Mouse (Mus musculus): ENCODE measurements around the gene Rgs11.
A peak's percentile ranks its signal among the peaks of the same experiment; 100 is the strongest.
"Not testable (repeated sequence)": the region's sequence is repeated elsewhere in the genome, so short reads cannot be mapped to it uniquely, and the experiment has no call there.

Rgs11 gene

DNA sequence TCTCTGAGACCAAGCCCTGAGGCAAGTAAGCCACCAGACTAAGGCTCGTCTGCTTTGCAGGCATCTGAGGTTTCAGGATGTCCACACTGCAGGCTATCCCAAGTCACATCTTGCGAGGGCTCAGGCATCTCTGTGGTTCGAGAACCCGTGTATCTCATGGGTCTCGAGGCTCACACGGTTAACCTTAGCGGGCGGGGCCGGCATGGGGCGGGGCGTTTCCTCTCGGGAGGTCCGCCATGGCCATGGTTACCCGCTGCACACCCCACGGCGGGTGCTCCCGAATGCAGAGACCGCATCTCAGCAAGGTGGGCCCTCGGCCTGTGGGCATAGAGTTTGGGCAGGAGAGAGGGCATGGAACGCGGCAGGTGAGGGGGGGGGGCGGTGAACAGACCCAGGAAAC lies at the start of gene Rgs11:
Gene Rgs11, plus strand, starts transcription at position 215 of the 400 bp plus-strand sequence.
- DNase-seq: no peak

DNA sequence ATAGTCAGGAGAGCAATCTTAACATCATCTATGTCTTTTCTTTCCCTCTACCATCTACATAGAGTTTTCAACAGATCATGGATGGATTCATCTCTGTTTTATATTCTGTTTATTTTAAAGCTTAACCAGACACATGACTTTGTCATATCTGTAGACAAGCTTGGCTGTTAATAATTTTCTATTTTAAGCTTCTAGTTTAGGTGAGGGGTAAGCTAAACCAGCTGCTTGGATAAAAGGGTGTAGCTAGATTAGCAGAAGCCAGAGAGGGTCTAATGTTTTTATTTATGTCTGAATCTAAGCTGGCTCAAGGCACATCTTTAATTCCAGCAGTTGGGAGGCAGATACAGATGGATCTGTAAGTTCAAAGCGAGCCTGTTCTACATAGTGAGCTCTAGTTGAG lies 40.0 kb upstream of the Rgs11 start:
- DNase-seq: no peak

DNA sequence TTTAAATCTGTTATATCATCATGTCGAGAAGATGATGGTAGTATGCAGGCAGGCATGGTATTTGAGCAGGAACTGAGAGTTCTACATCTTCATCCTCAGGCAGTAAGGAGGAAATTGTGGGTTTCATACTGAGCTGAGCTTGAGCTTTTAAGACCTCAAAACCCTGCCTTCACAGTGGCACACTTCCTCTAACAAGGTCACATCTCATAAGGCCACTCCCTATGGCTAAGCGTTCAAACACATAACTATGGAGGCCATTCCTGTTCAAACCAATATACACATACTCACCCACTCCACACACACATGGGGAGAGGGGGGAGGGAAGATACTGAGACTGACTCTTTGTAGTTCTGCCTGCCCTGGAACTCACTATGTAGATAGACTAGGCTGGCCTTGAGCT lies 34.7 kb upstream of the Rgs11 start:
- DNase-seq: no peak

DNA sequence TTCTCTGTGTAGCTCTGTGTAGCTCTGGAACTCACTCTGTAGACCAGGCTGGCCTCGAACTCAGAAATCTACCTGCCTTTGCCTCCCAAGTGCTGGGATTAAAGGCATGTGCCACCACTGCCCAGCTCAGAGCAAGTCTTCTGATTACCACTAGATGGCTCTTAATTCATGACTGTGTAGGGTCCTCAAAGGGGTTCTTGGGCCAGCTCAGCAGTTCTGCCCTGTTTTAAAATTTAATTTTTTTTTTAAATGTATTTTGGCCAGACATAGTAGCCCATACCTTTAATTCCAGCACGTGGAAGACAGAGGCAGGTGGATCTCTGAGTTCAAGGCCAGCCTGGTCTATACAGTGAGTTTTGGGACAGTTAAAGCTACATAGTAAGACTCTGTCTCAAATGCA lies 27.5 kb upstream of the Rgs11 start:
- DNase-seq: not testable (repeated sequence)

GRCm38 (mm10) chr17:26178611-26179010 lies 24.1 kb upstream of the Rgs11 start:
- no peak for DNase-seq

DNA sequence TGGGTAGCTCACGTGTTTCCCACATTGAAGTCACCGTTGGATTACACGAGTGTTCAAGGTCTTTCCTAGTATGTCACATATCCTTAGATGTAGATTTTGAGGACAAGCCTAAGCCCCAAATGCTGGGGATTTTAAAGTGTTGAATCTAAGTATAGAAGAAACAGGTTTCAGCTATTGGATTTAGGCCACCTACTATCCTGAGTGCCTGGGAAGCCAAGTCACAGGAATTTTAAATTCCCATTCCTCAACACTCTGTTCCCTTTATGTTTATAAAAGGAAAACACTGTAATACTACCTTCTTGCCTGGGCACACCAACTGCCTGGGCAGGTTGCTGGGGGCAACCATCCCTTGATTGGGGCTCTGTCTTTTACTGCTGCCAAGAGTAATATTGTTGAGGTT lies 21.6 kb upstream of the Rgs11 start:
- no peak for DNase-seq

DNA sequence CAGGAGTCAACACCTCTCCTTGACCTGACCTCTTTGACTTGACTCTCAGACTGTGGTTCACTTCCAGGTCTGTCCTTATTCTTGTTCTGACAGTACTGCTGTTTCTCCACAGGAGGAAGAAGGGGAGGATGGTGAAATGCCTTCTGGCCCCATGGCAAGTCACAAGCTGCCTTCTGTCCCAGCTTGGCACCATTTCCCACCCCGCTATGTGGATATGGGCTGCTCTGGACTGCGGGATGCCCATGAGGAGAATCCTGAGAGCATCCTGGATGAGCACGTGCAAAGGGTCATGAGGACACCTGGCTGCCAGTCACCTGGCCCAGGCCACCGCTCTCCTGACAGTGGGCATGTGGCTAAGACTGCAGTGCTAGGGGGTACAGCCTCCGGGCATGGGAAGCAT lies 15.2 kb upstream of the Rgs11 start:
- peak; percentile 76 for DNase-seq

DNA sequence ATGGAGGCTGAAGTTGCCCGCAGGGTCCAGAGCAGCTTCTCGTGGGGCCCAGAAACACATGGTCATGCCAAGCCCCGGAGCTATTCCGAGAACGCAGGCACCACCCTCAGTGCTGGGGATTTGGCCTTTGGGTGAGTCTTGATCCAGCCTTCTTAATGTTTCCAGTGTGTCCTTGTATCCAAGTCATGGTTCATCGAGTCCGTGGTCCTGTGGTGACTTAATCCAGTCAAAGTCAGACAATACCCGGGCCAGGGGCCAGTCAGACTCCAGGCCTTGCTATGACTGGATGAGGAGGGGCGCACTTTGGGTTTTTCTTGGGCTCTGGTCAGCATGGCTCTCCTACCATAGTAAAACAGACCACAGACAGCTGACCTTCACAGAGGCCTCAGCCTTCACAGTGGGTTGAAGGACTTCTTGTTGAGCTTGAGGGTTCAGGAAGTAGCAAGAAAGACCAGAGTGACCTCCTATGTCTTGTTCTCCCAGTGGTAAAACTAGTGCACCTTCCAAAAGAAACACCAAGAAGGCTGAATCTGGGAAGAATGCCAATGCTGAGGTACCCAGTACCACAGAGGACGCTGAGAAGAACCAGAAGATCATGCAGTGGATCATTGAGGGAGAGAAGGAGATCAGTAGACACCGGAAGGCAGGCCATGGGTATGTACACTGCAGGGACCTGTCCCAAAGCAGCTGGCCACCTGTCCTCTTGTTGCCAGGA lies 14.5 kb upstream of the Rgs11 start:
- no peak for DNase-seq

DNA sequence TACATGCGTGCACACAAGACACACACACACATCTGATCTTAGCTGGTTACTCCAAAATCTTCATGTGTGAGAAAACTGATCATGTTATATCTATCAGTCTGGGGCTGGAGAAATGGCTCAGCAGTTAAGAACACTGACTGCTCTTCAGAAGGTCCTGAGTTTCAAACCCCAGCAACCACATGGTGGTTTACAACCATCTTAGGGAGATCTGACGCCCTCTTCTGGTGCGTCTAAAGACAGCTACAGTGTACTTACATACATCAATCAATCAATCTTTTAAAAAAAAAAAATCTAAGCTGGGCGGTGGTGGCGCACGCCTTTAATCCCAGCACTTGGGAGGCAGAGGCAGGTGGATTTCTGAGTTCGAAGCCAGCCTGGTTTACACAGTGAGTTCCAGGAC lies 11.3 kb upstream of the Rgs11 start:
- DNase-seq: not testable (repeated sequence)

DNA sequence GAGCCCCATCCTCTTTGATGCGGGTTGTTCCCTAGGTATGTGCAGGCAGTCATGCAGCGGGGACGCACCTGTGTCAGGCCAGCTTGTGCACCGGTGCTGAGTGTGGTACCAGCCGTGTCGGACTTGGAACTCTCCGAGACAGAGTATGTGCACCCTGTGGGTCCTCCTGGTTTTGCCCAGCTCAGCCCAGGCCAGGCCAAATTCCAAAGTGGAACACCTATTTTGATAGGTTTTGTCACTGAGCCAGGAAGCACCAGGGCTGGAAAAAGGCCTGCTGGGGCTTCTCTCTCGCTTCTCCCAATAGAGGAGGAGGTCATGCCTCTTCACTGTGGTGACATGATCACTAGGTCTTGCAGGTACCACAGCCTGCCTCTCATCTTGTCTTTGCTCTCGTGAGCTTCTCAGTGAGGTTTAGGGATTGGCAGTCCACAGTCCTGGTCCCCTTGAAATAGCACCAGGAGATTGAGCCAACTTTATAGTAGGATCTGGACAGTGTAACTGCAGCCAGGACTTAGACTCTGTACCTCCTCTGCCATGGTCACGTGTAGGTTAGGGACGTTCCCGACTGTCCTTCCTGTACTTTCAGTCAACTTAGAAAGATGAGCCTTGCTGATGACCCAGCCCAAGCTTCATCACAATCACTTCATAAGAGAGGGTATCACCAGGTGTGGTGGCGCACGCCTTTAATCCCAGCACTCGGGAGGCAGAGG lies 10.1 kb upstream of the Rgs11 start:
- DNase-seq: no peak

- no peak for DNase-seq
These were observed 3.9 kb upstream of the Rgs11 start, which contains the start of gene Pdia2 for GRCm38 (mm10) chr17:26198892-26199291. Gene Pdia2, minus strand, starts transcription at chr17:26199087.

- no peak for DNase-seq
These were observed 1.7 kb upstream of the Rgs11 start for GRCm38 (mm10) chr17:26200831-26201705.

- DNase-seq: no peak
These were observed 753 bp upstream of the Rgs11 start for GRCm38 (mm10) chr17:26201998-26202397.

DNA sequence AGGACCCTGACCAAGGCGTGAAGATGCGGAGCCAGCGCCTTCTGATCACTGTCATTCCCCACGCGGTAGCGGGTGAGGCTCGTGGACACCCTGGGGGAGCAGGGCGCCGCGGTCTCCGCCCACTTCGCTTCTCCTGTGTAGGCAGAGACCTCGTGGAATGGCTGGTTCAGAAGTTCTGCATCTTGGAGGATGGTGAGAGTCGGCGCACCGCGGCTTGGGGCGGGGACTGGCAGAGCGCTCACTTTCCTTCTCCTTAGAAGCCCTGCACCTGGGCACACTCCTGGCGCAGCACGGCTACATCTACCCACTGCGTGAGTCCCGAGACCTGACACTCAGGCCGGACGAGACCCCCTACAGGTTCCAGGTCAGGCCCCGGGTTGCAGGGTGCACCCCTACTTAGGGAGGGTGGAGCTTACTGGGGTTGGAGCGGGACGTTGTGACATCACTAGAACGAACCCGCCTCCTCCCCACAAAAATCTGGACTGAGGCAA lies 615 bp downstream of the Rgs11 start:
- peak; percentile 36 for DNase-seq

GRCm38 (mm10) chr17:26204766-26205165 lies 2.0 kb downstream of the Rgs11 start:
- DNase-seq: no peak

GRCm38 (mm10) chr17:26206392-26206791 lies 3.6 kb downstream of the Rgs11 start:
- no peak for DNase-seq

- DNase-seq: no peak
These were observed 4.9 kb downstream of the Rgs11 start, which contains the start of gene Arhgdig for GRCm38 (mm10) chr17:26207686-26208085. Gene Arhgdig, minus strand, starts transcription at chr17:26207786.

- DNase-seq: no peak
These were observed 9.5 kb downstream of the Rgs11 start for GRCm38 (mm10) chr17:26212241-26212640.

- no peak for DNase-seq
These were observed 9.9 kb downstream of the Rgs11 start for GRCm38 (mm10) chr17:26212681-26213080.

- DNase-seq: no peak
These were observed 18.8 kb downstream of the Rgs11 start for GRCm38 (mm10) chr17:26221508-26221907.

GRCm38 (mm10) chr17:26225150-26225549 lies 22.4 kb downstream of the Rgs11 start:
- no peak for DNase-seq

- no peak for DNase-seq
These were observed 27.0 kb downstream of the Rgs11 start for GRCm38 (mm10) chr17:26229776-26230175.

GRCm38 (mm10) chr17:26231156-26231555 lies 28.4 kb downstream of the Rgs11 start:
- no peak for DNase-seq

Measured in cerebellum, adult 9-11 months (tissue).